Comparison of ENCODE assay signal across 10 mouse cellular contexts in the genomic region with DNA sequence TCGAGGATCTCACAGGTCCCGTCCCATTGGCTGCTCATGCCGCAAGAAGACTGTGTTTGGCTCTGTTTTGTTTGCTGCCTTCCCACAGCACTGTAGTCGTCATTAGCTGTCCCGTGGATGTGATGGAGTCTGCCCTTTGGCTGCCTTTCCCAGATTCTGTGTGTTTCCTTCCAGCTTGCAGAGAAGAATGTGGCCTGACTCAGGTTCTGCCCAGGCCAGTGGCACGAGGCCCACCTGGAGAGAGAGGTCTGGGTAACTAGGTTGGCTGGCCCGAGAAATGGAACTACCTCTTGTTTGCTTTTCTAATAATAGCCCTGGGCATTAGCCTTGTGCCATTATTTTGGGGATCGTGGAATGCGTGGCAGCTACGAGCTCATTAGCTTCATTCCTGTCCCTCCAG. TPM values are rescaled to one million over a fixed set of nuclear protein-coding genes. Genes with fewer than 3 reads are reported as not detected.
DNase-seq lines count a peak whose midpoint lies in the region; ATAC-seq and TF ChIP-seq lines count a peak whose summit lies in the region.
"Had no signal": no experiment of that assay in that cellular context is flagged by ENCODE, and none has a peak within 500 bp of the region (broad histone marks: within the 10 kb centered on the region; RNA-seq: fewer than 3 reads in every experiment).

No protein-coding gene starts in this region.

- H3K9me3 ChIP-seq in hindbrain, embryonic 12.5 days (replicated peaks), result no peaks in the 10 kb centered on the region
- H3K9me3 ChIP-seq: forebrain, embryonic 10.5 days had no signal

- no peaks in the 10 kb centered on the region; the same call in 1 of the 2 replicates for H3K36me3 ChIP-seq in heart, adult 2 months (ENCODE audit: control insufficient read depth, insufficient read depth, low read length)
- H3K36me3 ChIP-seq in hindbrain, embryonic 12.5 days, result no peaks in the 10 kb centered on the region
- H3K36me3 ChIP-seq: forebrain, embryonic 10.5 days had no signal

- no peaks in the 10 kb centered on the region for H3K27me3 ChIP-seq in heart, adult 2 months (ENCODE audit: control insufficient read depth, insufficient read depth, low read length)
- H3K27me3 ChIP-seq in hindbrain, embryonic 12.5 days, result no peaks in the 10 kb centered on the region

- peaks cover 3% of the 10 kb centered on the region; the same call in 1 of the 2 replicates for H3K79me2 ChIP-seq in heart, adult 2 months (replicated peaks; ENCODE audit: control insufficient read depth, insufficient read depth, low read length)

- peak overlapping the region; percentile 11 for H3K4me3 ChIP-seq in heart, adult 2 months
- no peak overlapping the region for H3K4me3 ChIP-seq in lung, adult 2 months (replicated peaks; ENCODE audit: extremely low read depth, low read depth, low read length)
- no peak overlapping the region for H3K4me3 ChIP-seq in hindbrain, embryonic 12.5 days
- H3K4me3 ChIP-seq: forebrain, embryonic 10.5 days; myocyte had no signal

- peaks cover 29% of the 10 kb centered on the region for H3K4me1 ChIP-seq in heart, adult 2 months (ENCODE audit: control insufficient read depth, insufficient read depth, low read length)
- H3K4me1 ChIP-seq in lung, adult 2 months (ENCODE audit: control insufficient read depth, insufficient read depth, low read length), result peaks cover 31% of the 10 kb centered on the region
- H3K4me1 ChIP-seq in hindbrain, embryonic 12.5 days, result peaks cover 27% of the 10 kb centered on the region

- H3K27ac ChIP-seq in heart, adult 2 months, result peak overlapping the region; percentile 88
- no peak overlapping the region for H3K27ac ChIP-seq in hindbrain, embryonic 12.5 days
- H3K27ac ChIP-seq: forebrain, embryonic 10.5 days; liver, embryonic 14.5 days had no signal

- no peak for ATAC-seq in hindbrain, embryonic 12.5 days (ENCODE audit: low FRiP score)

- WGBS in heart, adult 2 months, result 28% methylated on average over 10 of the region's 10 CpGs
- 45% methylated on average over 10 of the region's 10 CpGs for WGBS in lung, adult 2 months
- 79% methylated on average over 10 of the region's 10 CpGs for WGBS in hindbrain, embryonic 12.5 days

- TF ChIP-seq CTCF in heart, adult 2 months (IDR thresholded peaks at IDR 0.05), result no peak
- TF ChIP-seq CTCF in lung, adult 2 months (IDR thresholded peaks at IDR 0.05; ENCODE audit: insufficient read depth, low read length), result no peak

- intact Hi-C loops in heart, adult 2 months (cut with DNase I), result no loop called here

- peak; percentile 83 for TF ChIP-seq EP300 in heart, adult 2 months (IDR thresholded peaks at IDR 0.05; ENCODE audit: insufficient read depth, low read depth, low read length)

- no peak overlapping the region for H3K4me2 ChIP-seq in hindbrain, embryonic 12.5 days (replicated peaks)

- DNase-seq in NIH3T3 (ENCODE audit: low read depth), result peak; percentile 60
- peak; percentile 66 for DNase-seq in brain, adult 2 months (ENCODE audit: low read depth, low spot score)
- DNase-seq in heart, adult 2 months, result peak; percentile 58 to 83
- DNase-seq in lung, adult 2 months, result peak; percentile 43
- DNase-seq in right cerebral cortex, postnatal 14 days, result no peak
- no peak for DNase-seq in spleen, postnatal 4 days (ENCODE audit: low spot score in 2 of 2)

- no peak for TF ChIP-seq POLR2A in heart, adult 2 months (IDR thresholded peaks at IDR 0.05; ENCODE audit: insufficient read depth, low read depth, low read length)
- TF ChIP-seq POLR2A in lung, adult 2 months (IDR thresholded peaks at IDR 0.05; ENCODE audit: borderline replicate concordance, extremely low read depth, low read depth, low read length), result no peak

- H3K9ac ChIP-seq in heart, adult 2 months (ENCODE audit: low read depth, low read length), result 0 out of 2 replicates have a peak overlapping the region, but pooled peaks have one; percentile 20
- no peak overlapping the region for H3K9ac ChIP-seq in hindbrain, embryonic 12.5 days
- H3K9ac ChIP-seq: liver, embryonic 14.5 days had no signal

RNA-seq across cellular contexts. Expression of a gene that starts 4.4 kb away (rescaled TPM):
- total RNA-seq in heart, adult 2 months (2021), result 10 to 100 TPM; 35.2 to 36.3 TPM
- 19.8 and 20.7 TPM in 2 replicates for polyA plus RNA-seq in heart, adult 2 months (2012; rRNA removed)
- polyA plus RNA-seq in lung, adult 2 months (2012; rRNA removed), result 16.5 and 19.9 TPM in 2 replicates
- polyA plus RNA-seq in hindbrain, embryonic 12.5 days (2016; fragmentation: Nextera tagmentation; extraction: Ambion mirVana), result 6.1 and 6.9 TPM in 2 replicates

RNA-seq across cellular contexts. Expression of a gene that starts 22.6 kb away (rescaled TPM):
- 1 to 10 TPM; 1.6 to 4.7 TPM for total RNA-seq in heart, adult 2 months (2021)
- polyA plus RNA-seq in heart, adult 2 months (2012; rRNA removed), result 3.0 and 3.3 TPM in 2 replicates
- 2.6 and 7.4 TPM in 2 replicates for polyA plus RNA-seq in lung, adult 2 months (2012; rRNA removed)
- 24.7 and 25.3 TPM in 2 replicates for polyA plus RNA-seq in hindbrain, embryonic 12.5 days (2016; fragmentation: Nextera tagmentation; extraction: Ambion mirVana)

RNA-seq across cellular contexts. Expression of a gene that starts 31.9 kb away (rescaled TPM):
- 1 to 10 TPM; 1.9 to 2.5 TPM for total RNA-seq in heart, adult 2 months (2021)
- 3.7 and 5.6 TPM in 2 replicates for polyA plus RNA-seq in heart, adult 2 months (2012; rRNA removed)
- 1.9 and 3.7 TPM in 2 replicates for polyA plus RNA-seq in lung, adult 2 months (2012; rRNA removed)
- 2.0 and 2.2 TPM in 2 replicates for polyA plus RNA-seq in hindbrain, embryonic 12.5 days (2016; fragmentation: Nextera tagmentation; extraction: Ambion mirVana)

RNA-seq across cellular contexts. Expression of a gene that starts 50.2 kb away (rescaled TPM):
- 10 to 100 TPM; 20.7 to 22.6 TPM for total RNA-seq in heart, adult 2 months (2021)
- polyA plus RNA-seq in heart, adult 2 months (2012; rRNA removed), result 16.2 and 25.2 TPM in 2 replicates
- 11.5 and 16.7 TPM in 2 replicates for polyA plus RNA-seq in lung, adult 2 months (2012; rRNA removed)
- 85.2 and 87.1 TPM in 2 replicates for polyA plus RNA-seq in hindbrain, embryonic 12.5 days (2016; fragmentation: Nextera tagmentation; extraction: Ambion mirVana)

Comparison
In these comparisons a context has a peak if more than half of its experiments do, and no peak if none do; other contexts are left out.
1. DNase-seq: peak in NIH3T3 (single experiment), brain, adult 2 months (single experiment), heart, adult 2 months (2 of 2) and lung, adult 2 months (single experiment); none in right cerebral cortex, postnatal 14 days (single experiment) and spleen, postnatal 4 days (0 of 2).